Mouse (Mus musculus) testis, adult 2 months (tissue): ENCODE data around the gene Washc1.

ENCODE experiments used
- CTCF ChIP-seq: fragments of 200-500 bp; IDR thresholded peaks from 2 replicates; pipeline ENCODE4 v1.5.1; 2012; ENCODE audit warnings: low read depth, mild to moderate bottlenecking, inconsistent platforms, low read length, moderate library complexity; ENCODE audit not compliant: control insufficient read depth, insufficient read depth, insufficient replicate concordance
- POLR2A ChIP-seq: fragments of 200-500 bp; IDR thresholded peaks from 2 replicates; pipeline ENCODE4 v1.6.1; 2012; ENCODE audit warnings: low read depth, mild to moderate bottlenecking, inconsistent platforms, low read length, moderate library complexity; ENCODE audit not compliant: control insufficient read depth

- TF ChIP-seq CTCF, result no peak
- no peak for TF ChIP-seq POLR2A
Measured at GRCm38 (mm10) chr17:66084486-66084885, 26.9 kb upstream of the Washc1 start.
